Mouse (Mus musculus) spleen, adult 12 weeks (tissue): ENCODE data around the gene Serpina3c.

Experiments
- DNase-seq: peaks from one replicate; pipeline ENCODE4 v3.0.0; 2022; ENCODE audit warnings: low spot score

Serpina3c gene

DNA sequence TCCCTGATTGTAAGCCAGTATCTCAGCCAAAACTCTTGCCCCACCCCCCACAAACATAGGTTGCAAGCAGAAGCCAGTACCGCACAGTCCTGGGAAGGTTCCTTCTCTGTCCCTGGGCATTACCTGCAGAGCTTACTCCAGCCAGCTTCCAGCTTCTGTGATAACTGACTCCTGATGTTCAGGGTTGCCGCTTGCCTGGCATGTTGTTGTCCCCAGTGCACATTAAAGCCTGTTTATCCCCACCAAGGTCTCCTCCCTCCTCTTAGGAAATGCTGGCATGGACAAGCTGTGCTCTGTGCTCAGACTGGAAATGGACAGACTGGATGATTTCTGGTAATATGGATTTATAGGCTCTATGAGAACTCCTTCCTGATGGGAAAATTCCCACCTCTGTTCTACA, at the start of gene Serpina3c:
TSS of gene Serpina3c (minus strand) at position 215 of the 400 bp plus-strand sequence.
- no peak for DNase-seq

DNA sequence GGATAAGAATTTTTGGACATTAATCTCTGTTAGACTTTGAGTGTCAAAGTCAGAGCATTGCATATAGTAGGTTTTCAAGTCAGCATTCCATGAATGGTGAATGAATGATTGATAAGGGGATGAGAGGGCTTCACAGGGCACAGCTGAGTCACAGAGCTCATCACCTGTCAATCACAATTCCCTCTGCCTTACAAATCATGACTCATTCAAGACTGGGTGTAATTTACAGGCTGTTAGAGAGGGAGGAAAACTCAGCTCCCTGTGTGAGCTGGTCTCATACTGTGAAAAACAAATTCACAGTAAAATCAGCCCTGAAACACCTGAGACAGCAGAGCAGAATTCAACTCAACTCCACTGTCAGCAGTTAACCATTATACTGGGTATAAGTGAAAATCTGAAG, 37.2 kb upstream of the Serpina3c start:
- DNase-seq, result no peak

DNA sequence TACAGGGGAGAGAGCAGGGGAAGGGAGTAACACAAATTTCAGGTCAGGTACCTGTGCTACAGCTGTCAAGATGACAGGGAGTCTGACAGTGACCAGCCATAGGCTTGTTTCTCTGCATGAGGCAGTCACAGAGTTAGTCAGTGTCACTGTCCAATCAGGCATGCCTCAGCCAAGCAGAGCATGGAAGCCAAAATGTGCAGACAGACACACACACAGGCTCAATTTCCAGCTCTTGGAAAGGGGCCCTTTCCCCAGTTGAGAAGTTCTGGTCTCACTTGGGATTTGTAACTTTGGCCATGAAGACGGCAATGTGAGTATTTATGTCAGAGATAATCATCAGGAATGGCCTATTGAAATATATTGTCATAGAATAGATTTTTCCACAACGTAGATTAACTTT, 35.6 kb upstream of the Serpina3c start:
- DNase-seq, result no peak

DNA sequence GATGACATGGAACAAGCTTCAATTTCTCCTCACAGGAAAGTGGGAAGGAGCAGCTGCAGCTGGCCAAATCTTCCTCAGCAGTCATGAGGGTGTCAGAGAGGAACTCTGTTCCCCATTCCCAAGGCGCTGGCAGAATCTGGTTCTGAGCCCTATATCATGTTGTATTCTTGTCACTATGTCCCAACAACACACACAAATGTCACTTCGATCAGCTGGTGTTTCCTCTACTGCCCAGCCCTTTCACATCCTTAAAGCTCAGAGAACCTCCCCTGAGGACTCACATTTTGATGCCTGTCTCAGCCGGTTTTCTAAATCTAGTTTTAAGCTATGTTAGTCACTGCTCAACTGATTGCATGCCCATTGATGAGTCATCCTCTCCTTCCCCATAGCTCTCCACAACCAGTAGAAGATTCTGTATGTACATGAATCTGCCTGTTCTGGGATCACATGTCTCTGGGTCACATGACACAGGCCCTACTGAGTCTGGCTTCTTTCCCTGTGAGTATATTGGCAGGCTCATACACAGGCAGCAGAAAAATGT, 32.4 kb upstream of the Serpina3c start:
- DNase-seq, result no peak

DNA sequence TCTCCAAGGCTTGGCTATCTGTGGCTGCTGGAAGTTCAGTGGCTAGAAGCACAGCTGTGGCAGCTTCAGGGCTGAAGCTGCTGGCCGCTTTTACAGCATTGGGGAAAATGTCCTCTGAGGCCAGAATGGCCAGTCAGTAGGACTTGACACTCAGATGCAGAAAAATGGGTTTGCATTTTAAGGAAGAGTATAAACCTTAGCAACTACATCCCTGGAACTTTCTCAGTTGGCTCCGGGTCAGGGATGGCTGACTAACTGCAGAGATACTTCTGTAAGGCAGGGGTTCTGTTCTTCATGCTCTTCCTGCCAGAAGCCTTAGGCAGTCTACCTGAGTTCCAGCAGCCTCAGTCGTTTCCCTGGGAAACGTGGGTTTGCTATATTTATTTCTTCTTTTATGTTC, 31.4 kb upstream of the Serpina3c start:
- DNase-seq, result no peak

DNA sequence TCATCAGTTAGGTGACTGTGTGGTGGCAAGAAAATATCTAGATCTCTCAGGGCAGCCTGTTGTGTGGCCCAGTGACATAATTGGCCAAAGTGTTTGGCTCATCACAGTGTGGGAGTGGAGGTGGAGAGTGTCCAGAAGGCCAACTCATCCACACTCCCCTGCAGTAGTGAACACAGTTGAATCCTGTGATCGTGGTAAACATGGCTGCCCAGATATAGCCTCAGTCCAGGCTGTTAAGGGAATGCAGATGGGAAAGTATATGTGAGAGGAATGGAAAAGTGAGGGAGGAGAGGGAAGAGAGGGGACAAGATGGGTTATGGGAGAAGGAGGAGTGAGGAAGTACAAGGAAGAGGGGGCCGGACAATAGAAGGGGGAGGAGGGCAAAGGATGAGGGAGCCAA, 25.3 kb upstream of the Serpina3c start:
- DNase-seq, result no peak

DNA sequence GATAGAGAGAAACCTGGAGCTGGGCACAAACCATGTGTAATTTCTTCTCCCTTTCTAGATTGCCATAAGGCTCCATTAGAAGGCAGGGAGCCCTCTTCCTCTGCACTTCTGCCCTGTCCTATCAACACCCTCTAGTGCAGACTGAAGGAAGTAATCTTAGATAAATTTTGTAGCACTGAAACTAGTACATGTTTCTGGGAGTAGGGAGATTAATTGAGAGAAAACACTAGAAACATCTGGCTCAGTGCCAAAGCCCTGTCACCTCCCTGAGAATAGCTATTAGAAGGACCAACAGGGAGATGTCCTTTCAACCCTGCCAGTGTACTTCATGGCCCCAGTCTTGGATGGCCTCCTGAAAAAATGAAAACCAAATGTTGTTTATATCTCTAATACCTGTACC, 24.9 kb upstream of the Serpina3c start:
- no peak for DNase-seq

DNA sequence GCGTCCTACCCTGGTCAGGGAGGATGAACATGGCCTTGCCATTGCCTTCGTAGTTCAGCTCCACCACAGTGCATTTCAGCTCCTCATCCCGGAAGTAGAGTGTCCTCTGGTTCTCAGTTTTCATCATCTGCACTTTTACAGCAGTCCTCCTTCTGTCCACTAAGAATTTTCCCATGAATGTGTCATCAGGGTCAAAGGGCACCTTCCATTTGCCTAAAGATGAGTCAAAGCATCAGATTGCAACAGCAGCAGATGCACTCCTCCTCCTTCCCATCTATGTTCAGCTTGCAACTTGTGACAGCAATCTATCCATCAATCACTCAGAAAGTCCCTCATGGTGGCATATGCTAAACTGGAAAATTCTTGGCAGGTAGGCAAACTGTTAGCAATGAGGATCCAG, 22.0 kb upstream of the Serpina3c start:
- DNase-seq, result no peak

DNA sequence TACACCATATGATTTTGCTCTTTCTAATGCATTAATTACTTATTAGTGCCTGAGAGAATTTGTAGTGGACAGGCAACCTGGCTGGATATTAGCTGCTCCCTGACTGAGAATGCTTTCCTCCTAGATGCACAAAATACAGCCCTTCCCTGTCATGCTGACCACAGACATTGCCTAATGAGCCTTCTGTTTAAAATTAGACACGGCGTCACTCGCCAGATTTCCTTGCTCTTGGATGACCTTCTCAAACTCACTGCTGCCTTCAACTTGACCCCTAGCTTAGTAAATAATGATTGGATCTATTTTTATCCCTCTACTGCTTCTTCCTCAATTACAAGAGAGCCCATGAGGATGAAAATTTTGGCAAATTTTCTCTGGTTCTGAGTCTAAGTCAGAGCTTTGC, 21.1 kb upstream of the Serpina3c start:
- no peak for DNase-seq

DNA sequence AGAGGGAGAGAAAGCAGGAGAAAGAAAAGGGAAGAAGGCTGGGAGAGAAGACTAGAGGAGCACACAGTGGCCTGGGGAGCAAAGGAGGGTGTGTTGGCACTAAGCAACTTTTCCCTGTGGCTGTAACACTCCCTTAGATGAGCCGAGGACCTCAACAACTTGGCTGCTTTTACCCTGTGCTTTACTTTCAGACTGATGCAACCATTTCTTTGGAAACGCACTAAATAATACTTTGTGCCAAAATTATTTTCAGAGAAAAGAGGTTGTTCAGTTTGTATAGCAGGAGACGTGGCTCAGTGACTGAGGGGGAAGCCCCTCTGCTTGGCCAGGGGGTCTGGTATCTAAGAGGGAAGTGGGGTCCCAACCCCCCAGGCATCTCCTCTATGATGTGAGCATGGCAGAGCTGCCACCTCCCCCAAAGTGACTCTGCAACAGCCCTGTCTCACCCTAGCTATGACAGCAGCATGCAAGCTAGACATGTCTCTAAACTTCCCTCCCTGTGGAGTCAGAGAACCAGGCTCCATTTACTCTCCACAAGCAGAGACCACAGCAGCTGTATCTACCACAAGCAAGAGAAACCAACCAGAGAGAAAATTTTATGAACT, 527 bp downstream of the Serpina3c start:
- DNase-seq, result no peak

DNA sequence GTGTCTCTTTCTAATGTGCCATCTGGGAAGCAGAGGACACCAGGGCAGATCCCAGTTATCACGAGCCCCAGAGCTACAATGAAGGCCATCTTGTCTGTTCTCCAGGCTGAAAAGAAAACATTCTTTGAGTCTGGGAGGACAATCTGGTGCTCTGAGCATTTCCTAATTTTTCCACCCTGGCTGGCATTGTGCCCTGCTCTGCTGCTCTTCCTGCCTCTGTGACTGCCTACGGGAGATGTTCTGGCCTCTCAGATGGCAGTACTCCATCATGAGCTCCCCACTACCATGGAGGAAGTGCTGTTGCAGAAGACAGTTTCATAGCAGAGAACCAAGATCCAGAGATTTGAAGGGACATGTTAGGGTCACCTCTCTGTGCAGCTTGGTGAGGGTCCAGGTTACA, 1.7 kb downstream of the Serpina3c start:
- no peak for DNase-seq

DNA sequence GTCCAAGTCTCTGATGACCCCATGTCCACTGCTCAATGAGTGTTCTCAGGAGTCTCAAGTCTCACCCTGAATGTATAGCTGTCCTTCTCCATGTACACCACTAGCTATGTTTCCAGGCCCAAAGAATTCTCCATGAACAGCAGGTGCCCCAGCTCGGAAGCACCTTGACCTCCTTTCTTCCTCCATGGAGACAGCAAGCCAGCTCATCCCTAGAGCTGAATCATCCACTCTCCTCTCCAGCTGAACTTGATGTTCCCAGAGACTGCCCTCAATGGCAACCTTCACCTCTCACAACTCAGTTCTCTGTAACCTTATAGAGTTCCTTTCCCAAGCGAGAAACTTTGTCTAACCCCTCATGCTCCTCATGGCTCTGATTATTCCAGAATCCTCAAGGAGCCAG, 8.1 kb downstream of the Serpina3c start:
- DNase-seq, result no peak

DNA sequence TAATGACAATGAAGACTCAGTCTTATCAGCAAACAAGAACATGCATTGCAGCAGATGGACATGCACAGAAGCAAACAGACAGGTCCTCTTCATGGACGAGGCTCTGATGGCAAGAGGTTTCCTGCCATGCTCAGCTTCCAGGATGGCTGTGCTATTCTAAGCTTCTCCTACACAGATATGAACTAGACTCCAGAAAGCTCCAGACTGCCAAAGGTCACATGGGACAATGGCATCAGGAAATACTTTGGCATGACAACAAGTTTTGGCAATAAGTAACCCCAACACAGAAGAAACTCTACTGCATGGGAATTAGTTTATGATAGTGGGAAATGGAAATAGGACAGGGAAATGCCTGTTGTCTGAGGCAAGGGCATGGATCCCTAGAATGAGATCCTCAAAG, 10.4 kb downstream of the Serpina3c start:
- DNase-seq, result no peak

DNA sequence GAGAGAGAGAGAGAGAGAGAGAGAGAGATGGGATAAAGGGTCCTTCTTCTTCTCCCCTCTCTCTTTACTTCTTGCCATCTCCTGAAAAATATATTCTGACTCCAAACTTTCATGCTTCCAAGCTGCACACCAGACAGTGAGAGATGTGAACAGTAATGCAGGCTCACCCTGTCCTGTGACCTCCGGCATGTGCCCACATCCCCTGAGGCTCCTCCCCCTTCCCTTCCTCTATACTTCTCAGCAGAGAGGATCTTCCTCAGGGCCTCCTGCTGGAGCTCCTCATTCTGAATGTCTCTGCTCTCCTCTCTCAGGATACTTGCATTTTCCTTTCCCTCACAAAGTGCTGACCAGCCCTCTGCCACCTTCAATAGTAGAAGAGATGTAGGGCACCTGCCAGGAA, 11.2 kb downstream of the Serpina3c start:
- no peak for DNase-seq

DNA sequence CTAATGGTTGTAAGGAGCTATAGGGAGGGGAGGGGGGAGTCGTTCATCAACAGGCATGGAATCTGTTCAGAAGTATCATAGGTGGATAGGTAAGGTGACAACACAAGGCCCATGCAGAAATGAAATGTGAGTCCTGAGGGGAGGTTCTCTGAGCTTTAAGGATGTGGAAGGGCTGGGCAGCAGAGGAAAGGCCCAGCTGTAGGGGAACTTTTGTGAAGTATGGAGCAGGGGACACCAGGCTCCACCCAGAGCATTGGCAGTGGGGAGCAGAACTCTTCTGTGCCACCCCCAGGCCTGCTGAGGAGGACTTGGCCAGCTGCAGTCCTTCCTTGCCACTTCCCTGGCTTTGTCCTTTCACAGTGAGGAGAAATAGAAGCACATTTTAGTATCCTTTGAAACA, 12.2 kb downstream of the Serpina3c start:
- DNase-seq, result no peak

DNA sequence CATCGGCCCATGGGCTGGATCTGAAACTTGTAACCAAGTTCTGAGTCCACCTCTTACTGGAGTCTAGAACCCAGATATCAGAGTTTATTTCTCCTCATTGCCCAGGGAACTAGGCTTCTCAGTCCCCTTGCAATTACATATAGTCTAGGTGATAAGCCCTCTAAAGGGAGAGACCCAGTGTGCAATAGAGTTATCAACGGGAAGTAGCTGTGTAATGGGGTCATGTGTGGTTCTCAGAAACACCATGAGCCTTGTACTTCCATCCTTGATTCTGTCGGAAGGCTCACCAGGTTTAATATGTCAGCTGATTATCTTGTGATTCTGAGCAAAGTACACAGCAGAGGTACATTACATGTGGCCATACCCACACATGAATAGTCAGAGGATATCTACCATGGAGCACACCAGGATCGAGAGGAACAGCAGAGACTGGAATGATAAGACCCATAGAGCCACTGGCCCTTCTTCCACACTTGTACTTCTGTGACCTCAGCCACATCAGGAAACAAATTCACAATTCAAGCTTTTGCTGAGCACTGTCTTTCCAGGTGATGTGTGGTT, 13.0 kb downstream of the Serpina3c start:
- no peak for DNase-seq

DNA sequence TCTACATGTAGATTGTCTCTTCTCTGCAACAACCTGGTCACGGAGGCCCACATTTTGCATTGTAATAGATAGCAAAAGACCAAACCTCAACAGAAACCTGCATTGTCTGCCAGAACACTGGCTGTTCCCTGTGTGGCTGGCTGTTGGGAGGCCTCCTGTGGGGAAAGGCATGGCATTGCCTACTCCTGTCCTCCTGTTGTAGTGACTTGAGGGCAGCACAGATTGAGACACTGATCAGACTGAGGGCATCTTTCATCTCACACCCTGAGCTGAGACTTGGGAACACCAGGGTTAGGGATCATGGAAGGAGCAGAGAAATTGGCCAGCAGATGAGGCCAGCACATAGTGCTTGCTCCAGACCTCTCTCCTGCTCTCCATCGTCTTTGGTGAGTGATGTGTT, 15.5 kb downstream of the Serpina3c start:
- no peak for DNase-seq

DNA sequence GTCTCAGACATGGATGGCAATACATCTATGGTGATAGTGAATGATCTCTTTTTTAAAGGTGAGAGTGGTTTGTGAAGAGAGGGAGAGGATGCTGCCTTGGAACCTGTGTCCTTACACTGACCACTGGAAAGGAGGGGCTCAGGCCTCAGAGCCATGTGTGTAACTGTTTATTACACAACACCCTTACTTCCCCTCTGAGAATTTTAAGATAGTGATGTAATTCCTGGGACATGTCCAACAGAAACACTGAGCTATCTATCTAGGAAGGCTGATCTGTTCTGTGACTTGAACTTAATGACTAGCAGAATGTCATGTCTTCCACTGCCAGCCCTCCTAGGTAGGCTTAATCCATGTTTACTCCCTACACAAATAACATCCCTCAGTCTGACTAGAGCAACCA, 22.6 kb downstream of the Serpina3c start:
- no peak for DNase-seq

DNA sequence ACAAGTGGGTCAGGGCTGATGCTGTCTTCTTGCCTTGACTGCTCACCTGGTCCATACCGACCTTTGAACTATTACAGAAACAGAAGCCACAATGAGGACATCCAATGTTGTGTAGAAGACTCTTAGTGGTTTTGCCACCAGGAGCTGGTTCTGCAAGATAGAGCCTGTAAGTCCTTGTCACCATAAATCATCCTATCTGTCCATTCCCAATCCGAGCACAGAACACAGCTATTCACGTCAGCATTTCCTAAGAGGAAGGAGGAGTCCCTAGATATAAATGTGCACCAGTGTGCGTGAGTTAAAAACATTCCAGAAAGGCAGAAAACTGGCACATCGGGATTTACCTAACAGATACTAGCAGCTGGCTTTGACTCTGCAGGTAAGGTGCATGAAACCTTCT, 26.0 kb downstream of the Serpina3c start, which contains the start of gene Serpina3b:
TSS of gene Serpina3b (plus strand) at position 301 of the 400 bp plus-strand sequence.
- no peak for DNase-seq

DNA sequence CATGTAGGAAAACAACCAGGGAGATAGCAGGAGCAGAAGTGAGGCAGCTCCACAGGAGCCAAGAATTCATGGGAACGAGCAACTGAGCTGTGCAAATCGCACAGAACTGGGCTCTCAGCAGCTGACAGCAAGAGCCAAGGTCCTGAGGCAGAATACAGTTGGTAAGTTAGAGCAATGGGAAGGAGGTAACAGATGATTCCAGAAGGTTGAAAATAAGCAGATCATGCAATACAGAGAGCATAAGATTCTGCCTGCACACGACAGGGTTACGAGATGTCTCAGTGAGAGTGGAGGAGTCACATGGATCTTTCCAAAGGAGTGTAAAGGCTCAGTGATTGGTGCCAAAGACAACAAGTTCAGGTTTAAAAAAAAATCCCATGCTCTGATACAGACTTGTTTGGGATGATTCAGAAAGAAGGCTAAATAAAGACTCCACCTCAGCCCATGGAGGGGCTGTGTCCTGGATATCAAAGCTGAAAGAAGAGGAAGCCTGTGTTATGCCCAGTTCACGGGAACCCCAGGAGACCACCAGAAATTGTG, 28.6 kb downstream of the Serpina3c start:
- DNase-seq, result no peak

DNA sequence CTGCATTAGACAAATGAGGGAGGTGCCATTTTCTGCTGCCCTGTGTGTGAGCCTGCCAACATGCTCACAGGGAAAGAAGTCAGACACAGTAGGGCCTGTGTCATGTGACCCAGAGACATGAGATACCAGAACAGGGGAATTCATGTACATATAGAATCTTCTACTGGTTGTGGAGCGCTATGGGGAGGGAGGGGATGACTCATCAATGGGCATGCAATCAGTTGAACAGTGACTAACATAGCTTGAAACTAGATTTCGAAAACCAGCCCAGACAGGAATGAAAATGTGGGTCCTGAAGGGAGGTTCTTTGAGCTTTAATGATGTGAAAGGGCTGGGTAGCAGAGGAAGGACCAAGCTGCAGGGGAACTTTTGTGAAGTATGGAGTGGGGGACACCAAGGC, 29.7 kb downstream of the Serpina3c start:
- DNase-seq, result no peak

DNA sequence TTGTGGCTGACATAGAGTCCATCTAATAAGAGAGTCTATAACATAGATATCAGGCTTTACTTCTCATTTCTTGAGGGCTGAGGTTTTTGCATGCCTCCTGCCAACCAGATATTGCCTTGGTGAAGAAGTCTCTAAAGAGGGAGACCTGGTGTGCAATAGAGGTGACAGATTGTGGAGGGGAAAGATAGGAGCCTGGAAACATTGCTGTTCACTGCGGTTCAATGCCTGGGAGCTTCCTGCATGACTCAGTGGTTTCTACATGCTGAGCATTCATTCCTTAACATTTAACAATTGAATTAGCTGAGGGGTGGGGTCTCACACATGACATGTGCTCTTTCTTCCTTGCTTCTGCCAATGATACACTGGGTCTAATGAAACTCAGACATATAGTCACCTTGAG, 30.6 kb downstream of the Serpina3c start:
- no peak for DNase-seq

DNA sequence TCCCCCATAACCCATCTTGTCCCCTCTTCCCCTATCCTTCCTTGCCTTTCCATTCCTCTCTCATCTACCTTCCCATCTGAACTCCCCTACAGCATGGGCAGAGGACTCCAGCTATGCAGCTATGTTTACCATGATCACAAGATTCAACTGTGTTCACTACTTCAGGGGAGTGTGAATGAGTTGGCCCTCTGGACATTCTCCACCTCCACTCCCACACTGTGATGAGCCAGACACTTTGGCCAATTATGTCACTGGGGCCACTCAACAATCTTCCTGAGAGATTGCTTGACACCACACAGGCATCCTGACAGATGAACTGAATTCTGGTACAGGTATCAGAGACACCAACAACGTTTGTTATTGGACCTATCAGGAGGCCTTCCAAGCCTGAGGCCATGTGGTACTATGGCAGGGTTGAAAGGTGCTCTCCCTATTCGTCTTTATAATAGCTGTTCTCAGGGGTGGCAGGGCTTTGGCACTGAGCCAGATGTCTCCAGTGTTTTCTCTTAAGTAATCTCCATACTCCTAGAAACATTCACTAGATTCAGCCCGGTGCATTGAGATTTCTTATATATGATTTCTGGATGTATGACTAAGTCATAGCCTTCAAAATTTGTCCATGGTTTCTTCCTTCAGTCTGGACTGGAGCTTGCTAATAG, 38.6 kb downstream of the Serpina3c start:
- DNase-seq, result no peak
